Mouse (Mus musculus) lung, embryonic 14.5 days (tissue): ENCODE data around the gene Nupr1l. TPM values are rescaled to one million over a fixed set of nuclear protein-coding genes. Genes with fewer than 3 reads are reported as not detected.
A peak's percentile ranks its signal among the peaks of the same experiment; 100 is the strongest.
"Not testable (repeated sequence)": the region's sequence is repeated elsewhere in the genome, so short reads cannot be mapped to it uniquely, and the experiment has no call there.

Experiments
- ATAC-seq: fragments of 200-750 bp; cut with Nextera tagmentation; 2 replicates; pipeline ENCODE4 v1.8.0; 2017; ENCODE audit warnings: mild to moderate bottlenecking, moderate TSS enrichment, moderate library complexity; ENCODE audit not compliant: insufficient read depth
- DNase-seq: peaks from one replicate; pipeline ENCODE4 v3.0.0-alpha.2; 2015
- H3K27ac ChIP-seq: fragments of 300-500 bp; sonication (generic); 2 replicates; pipeline ENCODE4 v1.5.1; 2014; ENCODE audit warnings: low read depth, mild to moderate bottlenecking, moderate library complexity
- H3K27me3 ChIP-seq: fragments of 300-500 bp; sonication (generic); 2 replicates; pipeline ENCODE4 v1.6.1; 2014; ENCODE audit warnings: low read length, control low read depth; ENCODE audit not compliant: insufficient read depth
- H3K36me3 ChIP-seq: fragments of 300-500 bp; sonication (generic); 2 replicates; pipeline ENCODE4 v1.6.1; 2014; ENCODE audit warnings: control low read depth; ENCODE audit not compliant: insufficient read depth
- H3K4me1 ChIP-seq: fragments of 300-500 bp; sonication (generic); 2 replicates; pipeline ENCODE4 v1.6.1; 2014; ENCODE audit warnings: antibody characterized with exemption, control low read depth; ENCODE audit not compliant: insufficient read depth
- H3K4me2 ChIP-seq: fragments of 300-500 bp; sonication (generic); 2 replicates; pipeline ENCODE4 v1.6.1; 2014; ENCODE audit warnings: mild to moderate bottlenecking
- H3K4me3 ChIP-seq: fragments of 300-500 bp; sonication (generic); 2 replicates; pipeline ENCODE4 v1.5.1; 2014; ENCODE audit warnings: low read depth, low read length
- H3K9ac ChIP-seq: fragments of 300-500 bp; sonication (generic); 2 replicates; pipeline ENCODE4 v1.6.1; 2014
- H3K9me3 ChIP-seq: fragments of 300-500 bp; sonication (generic); 2 replicates; pipeline ENCODE4 v1.6.1; 2016; ENCODE audit warnings: low read depth, low read length, control low read depth
- CTCF ChIP-seq: IDR thresholded peaks from 2 replicates; pipeline ENCODE4 v1.5.1; 2016; ENCODE audit warnings: antibody characterized with exemption, low read depth
- WGBS: fragments of 180-500 bp; shearing (Covaris S2); extraction: QIAGEN DNeasy Blood & Tissue Kit; methylation state at CpG from one replicate; pipeline ENCODE4 v1.1.7; 2014; 5-methylcytosine and 5-hydroxymethylcytosine counted together
- polyA plus RNA-seq: library from polyadenylated mRNA; unstranded; fragments of >200 nt; fragmentation: Nextera tagmentation; extraction: Ambion mirVana; gene quantifications from 2 replicates; pipeline ENCODE4 v1.2.1, GENCODE M21; 2014

The Nupr1l gene
- polyA plus RNA-seq, 1 experiment from 2014 or later: 2.6 TPM

DNA sequence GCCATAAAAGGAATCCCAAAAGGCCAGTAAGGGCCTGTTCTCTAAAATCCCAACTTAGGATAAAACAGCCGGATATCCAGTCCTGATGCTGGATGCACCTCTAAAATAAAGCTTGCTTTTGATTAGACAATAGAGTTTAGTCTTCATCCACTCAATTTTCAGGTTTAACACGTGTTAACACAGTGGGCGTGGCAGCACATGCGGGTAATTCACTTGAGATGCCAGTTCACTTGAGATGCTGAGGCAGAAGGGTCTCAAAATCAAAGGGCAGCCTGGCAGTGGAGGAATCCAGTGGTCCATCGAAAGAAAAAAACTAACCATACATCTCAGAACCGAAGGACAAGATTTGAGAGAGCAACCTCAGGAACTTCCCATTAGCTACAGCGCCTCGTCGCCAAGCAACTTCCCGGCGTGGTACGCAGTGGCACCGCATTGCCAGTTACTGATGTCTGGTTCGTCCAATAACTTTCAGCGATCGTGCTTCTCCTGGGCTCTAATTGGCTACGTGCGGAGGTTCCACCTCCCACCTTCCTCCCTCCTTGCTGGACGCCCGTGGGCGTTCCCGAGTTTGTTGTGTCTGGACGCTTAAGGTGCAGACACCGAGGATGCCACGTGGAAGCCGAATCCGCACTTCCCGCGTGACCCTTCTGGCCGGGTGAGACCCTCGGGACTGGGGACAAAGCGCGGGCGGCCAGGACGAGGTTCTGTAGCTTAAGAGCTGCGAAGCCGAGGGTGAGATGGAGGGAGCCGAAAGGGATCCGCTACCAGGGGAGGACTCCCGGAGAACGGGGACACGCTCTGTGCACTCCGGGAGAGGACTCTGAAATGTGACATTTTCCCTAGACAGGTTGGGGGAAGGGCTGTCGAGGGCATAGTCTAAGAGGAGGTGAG, 12.9 kb upstream of the Nupr1l start, which contains the start of gene Zbed5:
Gene Zbed5, plus strand, starts transcription at position 526 of the 891 bp plus-strand sequence.
- DNase-seq: peak; percentile 97
- Histone ChIP-seq H3K9me3 (no peaks in the 10 kb centered on the region), H3K27ac (no peak within 1 kb of the TSS), H3K4me1 (no peaks in the 10 kb centered on the region), H3K27me3 (no peaks in the 10 kb centered on the region), H3K36me3 (no peaks in the 10 kb centered on the region), H3K9ac (peak within 1 kb of the TSS; percentile 58), H3K4me3 (peak within 1 kb of the TSS; percentile 67), H3K4me2 (peak within 1 kb of the TSS; percentile 77)
- no peak for TF ChIP-seq CTCF
- peak; percentile 100 for ATAC-seq
- WGBS: 2% methylated on average over 44 of the region's 44 CpGs

DNA sequence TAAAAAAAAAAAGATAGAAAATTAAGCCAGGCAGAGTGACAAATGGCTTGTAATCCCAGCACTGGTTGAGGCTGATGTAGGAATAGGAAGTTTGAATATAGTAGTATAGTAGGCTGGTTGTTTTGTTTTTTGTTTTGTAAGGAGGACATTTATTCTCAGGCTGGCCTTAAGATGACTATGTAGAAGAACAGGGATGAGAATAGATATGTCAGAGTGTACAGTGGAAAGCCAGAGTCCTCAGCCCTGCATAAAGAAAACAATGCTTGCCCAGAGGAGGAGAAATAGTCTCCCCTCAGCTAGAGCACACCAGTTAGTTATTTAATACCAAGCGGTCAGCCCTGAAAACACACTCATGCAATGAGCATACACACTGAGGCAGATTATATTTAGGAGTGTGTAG, 9.9 kb upstream of the Nupr1l start, which contains the start of gene Phkg1:
Gene Phkg1, minus strand, starts transcription at position 101 of the 400 bp plus-strand sequence.
- H3K27ac ChIP-seq: no peak within 1 kb of the TSS
- WGBS: 98% methylated on average over 1 of the region's 1 CpGs
- no peak within 1 kb of the TSS for H3K4me3 ChIP-seq
- H3K9ac ChIP-seq: no peak within 1 kb of the TSS
- H3K36me3 ChIP-seq: peaks cover 8% of the 10 kb centered on the region
- H3K4me1 ChIP-seq: no peaks in the 10 kb centered on the region
- no peak for TF ChIP-seq CTCF
- ATAC-seq: no peak
- no peaks in the 10 kb centered on the region for H3K27me3 ChIP-seq
- no peaks in the 10 kb centered on the region for H3K9me3 ChIP-seq
- DNase-seq: no peak
- H3K4me2 ChIP-seq: no peak within 1 kb of the TSS

DNA sequence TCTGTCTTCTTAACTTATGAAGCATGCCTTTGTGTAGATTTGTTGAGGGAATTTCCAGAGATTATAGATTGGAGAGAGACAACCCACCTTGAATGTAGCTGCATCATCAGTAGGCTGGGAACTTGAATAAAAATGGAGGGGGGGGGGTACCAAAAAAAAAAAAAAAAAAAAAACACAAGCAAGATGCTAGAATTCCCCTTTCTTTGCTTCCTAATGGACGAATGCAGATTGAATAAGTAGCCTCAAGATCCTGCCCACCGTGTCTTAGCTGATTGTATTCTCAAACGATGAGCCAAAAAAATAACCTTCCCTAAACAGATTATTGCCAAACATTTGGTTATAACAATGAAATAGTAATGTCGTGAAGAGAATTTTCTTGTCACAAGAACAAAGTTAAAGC, 565 bp upstream of the Nupr1l start:
- no peak for ATAC-seq
- Histone ChIP-seq H3K4me3 (peak overlapping the region; percentile 54), H3K9me3 (no peaks in the 10 kb centered on the region), H3K9ac (peak overlapping the region; percentile 57), H3K4me2 (peak overlapping the region; percentile 81), H3K27ac (peak overlapping the region; percentile 58; the same call in 1 of the 2 replicates), H3K27me3 (no peaks in the 10 kb centered on the region), H3K36me3 (no peaks in the 10 kb centered on the region), H3K4me1 (no peaks in the 10 kb centered on the region)
- no peak for TF ChIP-seq CTCF
- DNase-seq: peak; percentile 8
- WGBS: 32% methylated on average over 4 of the region's 4 CpGs

DNA sequence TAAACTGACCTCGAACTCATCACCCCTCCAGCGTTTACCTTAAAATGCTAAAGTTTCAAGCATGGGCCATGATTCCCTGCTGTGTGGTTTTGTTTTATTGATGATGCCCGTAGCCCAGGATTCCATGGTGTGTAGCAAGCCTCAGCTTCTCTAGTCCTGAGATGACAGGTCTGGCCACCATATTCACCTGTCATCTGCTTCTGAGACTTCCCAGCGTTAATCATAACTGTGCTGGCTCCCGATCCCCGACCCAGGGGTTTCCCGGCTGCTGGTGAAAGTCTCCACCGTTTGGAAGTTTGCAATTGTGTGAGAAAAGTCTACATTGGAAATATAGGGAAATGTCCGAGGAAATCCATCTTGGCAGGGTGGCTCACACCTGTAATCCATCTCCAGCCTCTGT, 807 bp downstream of the Nupr1l start:
- Histone ChIP-seq H3K27me3 (no peaks in the 10 kb centered on the region), H3K4me1 (no peaks in the 10 kb centered on the region), H3K4me3 (peak overlapping the region; percentile 54), H3K9ac (peak overlapping the region; percentile 57), H3K36me3 (no peaks in the 10 kb centered on the region), H3K4me2 (peak overlapping the region; percentile 81), H3K27ac (no peak overlapping the region), H3K9me3 (no peaks in the 10 kb centered on the region)
- no peak for DNase-seq
- WGBS: 65% methylated on average over 9 of the region's 9 CpGs
- TF ChIP-seq CTCF: no peak
- no peak for ATAC-seq

DNA sequence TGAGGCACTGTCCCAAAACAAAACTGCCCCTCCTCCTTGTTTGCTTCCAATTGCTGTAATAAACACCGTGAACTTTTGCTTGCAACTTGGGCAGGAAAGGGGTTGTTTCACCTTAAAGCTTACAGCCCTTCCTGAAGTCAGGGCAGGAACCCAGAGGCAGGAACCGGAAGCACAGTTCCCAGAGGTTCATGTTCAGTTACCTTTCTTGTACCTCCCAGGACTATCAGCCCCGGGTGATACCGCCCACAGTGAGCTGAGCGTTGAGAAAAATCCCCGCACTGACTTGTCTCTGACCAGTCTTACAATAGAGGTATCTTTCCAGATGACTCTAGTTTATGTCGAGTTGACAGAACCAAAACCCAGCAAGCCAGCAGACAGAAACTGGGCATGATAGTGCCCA, 1.3 kb downstream of the Nupr1l start:
- 68% methylated on average over 7 of the region's 7 CpGs for WGBS
- Histone ChIP-seq H3K9ac (no peak overlapping the region), H3K9me3 (no peaks in the 10 kb centered on the region), H3K27me3 (no peaks in the 10 kb centered on the region), H3K36me3 (no peaks in the 10 kb centered on the region), H3K4me1 (no peaks in the 10 kb centered on the region), H3K4me3 (no peak overlapping the region), H3K27ac (no peak overlapping the region), H3K4me2 (peak overlapping the region; percentile 81; the same call in 1 of the 2 replicates)
- no peak for TF ChIP-seq CTCF
- ATAC-seq (no peak), DNase-seq (no peak)

DNA sequence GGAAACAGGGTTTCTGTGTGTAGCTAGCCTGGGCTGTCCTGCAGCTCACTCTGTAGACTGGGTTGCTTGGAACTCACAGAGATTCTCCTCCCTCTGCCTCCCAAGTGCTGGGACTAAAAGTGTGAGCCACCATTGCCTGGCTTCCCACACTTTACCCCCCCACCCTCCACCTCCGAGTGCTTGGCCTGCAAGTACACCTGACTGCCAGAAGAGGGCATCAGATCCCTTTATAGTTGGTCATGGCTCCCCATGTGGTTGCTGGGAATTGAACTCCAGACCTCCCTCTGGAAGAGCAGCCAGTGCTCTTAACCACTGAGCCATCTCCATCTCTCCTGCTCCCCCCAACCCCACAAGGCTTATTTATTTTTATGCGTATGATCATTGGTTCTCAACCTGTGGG, 5.7 kb downstream of the Nupr1l start:
- no peaks in the 10 kb centered on the region for H3K36me3 ChIP-seq
- no peak overlapping the region for H3K27ac ChIP-seq
- no peaks in the 10 kb centered on the region for H3K27me3 ChIP-seq
- no peak for ATAC-seq
- H3K4me1 ChIP-seq: no peaks in the 10 kb centered on the region
- no peaks in the 10 kb centered on the region for H3K9me3 ChIP-seq
- H3K9ac ChIP-seq: no peak overlapping the region
- 31% methylated on average over 2 of the region's 2 CpGs for WGBS
- peak; percentile 50 for DNase-seq
- no peak overlapping the region for H3K4me3 ChIP-seq
- H3K4me2 ChIP-seq: no peak overlapping the region
- TF ChIP-seq CTCF: peak; percentile 68

DNA sequence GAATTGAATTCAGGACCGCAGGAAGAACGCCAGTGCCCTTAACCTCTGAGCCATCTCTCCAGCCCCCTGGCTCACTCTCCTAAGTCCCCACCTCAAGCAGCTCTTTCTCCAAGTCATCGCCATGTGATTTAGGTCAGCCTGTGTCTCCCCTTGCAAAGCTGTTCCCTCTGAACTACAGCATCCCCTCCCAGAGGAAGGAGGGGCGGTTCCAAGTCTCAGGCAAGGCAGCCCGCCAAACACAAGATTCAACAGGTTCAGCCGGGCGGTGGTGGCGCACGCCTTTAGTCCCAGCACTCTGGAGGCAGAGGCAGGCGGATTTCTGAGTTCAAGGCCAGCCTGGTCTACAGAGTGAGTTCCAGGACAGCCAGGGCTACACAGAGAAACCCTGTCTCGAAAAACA, 7.2 kb downstream of the Nupr1l start:
- H3K9me3 ChIP-seq, ATAC-seq, H3K4me3 ChIP-seq, H3K36me3 ChIP-seq, H3K27me3 ChIP-seq, H3K9ac ChIP-seq, H3K4me2 ChIP-seq, H3K4me1 ChIP-seq, DNase-seq, H3K27ac ChIP-seq: not testable (repeated sequence)
- 81% methylated on average over 11 of the region's 11 CpGs for WGBS
